Mouse (Mus musculus): Measurements from ENCODE around the gene Ankrd12. TPM values are rescaled to one million over a fixed set of nuclear protein-coding genes. Genes with fewer than 3 reads are reported as not detected.
A peak's percentile ranks its signal among the peaks of the same experiment; 100 is the strongest.

The Ankrd12 gene
- total RNA-seq (2014; fragmentation: Nextera tagmentation): 59.2 and 67.7 TPM in 2 replicates
- 61.0 and 74.8 TPM in 2 replicates for total RNA-seq (2017)
- polyA plus RNA-seq (2012): 5.5 and 5.9 TPM in 2 replicates

DNA sequence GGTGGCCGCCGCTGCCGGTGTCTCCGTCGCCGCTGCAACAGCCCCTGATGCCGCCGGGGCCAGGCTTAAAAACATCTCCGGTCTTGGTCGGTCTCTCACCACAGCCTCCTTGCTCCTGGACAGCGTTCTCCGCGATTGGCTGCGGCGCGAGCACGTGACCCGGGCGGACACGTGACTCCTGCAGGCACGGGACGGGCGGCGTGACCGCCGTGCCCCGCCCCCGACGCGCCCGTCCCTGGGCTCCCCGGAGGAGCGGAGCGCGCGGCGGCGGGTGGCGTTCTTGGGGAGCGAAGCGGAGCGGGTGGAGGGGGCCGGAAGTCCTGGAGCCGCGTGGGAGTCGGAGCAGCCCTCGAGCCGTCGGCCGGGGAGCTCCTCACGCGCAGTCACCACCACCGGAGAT, at the start of gene Ankrd12:
TSS of gene Ankrd12 (minus strand) at position 156 of the 400 bp plus-strand sequence.
- no peaks in the 10 kb centered on the region for H3K9me3 ChIP-seq (replicated peaks)
- H3K36me3 ChIP-seq (replicated peaks): peaks cover 43% of the 10 kb centered on the region
- TF ChIP-seq POLR2AphosphoS5 (IDR thresholded peaks at IDR 0.05; ENCODE audit: insufficient replicate concordance, low read depth, low read length) (no peak), GATA2 (IDR thresholded peaks at IDR 0.05; ENCODE audit: borderline replicate concordance, low read depth, low read length) (no peak), GATA1 (IDR thresholded peaks at IDR 0.05; ENCODE audit: borderline replicate concordance, low read length) (no peak), CTCF (IDR thresholded peaks at IDR 0.05; ENCODE audit: low read depth, low read length) (no peak), TAL1 (conservative IDR thresholded peaks at IDR 0.05; ENCODE audit: low read depth, low read length) (no peak)
- no peaks in the 10 kb centered on the region for H3K27me3 ChIP-seq (ENCODE audit: insufficient read depth, low read length)
- peak; percentile 77 for ATAC-seq (ENCODE audit: extremely low read depth, insufficient number of reproducible peaks, low FRiP score, poor library complexity, severe bottlenecking)
- peaks cover 36% of the 10 kb centered on the region for H3K4me1 ChIP-seq (ENCODE audit: insufficient read depth, low read depth, low read length)
- peak; percentile 96 for DNase-seq (ENCODE audit: low spot score)
- H3K4me3 ChIP-seq (ENCODE audit: low read depth, low read length): peak within 1 kb of the TSS; percentile 98

DNA sequence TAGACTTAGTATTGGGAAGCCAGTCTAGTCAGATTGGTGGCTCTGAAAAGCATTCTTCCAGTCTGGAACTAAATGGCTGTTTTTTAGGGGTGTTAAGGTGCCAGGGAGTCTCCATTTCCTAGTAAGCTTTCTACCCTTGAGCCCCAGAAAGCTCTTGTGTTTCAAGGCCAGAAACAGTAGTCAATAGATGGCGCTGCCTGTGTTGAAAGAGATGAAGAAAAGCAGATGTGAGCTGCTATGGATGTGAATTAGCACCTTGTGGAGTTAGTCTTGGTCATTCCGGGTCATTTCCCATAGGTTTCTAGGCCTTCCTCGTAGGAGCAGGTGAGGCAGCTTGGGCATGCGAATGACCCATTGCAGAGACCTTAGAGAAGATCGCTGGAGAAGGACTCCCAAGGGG, 48.3 kb upstream of the Ankrd12 start:
- Histone ChIP-seq H3K4me3 (ENCODE audit: low read depth, low read length) (no peak overlapping the region), H3K9me3 (replicated peaks) (no peaks in the 10 kb centered on the region), H3K36me3 (replicated peaks) (peaks cover 60% of the 10 kb centered on the region), H3K4me1 (ENCODE audit: insufficient read depth, low read depth, low read length) (peaks cover 47% of the 10 kb centered on the region), H3K27me3 (ENCODE audit: insufficient read depth, low read length) (no peaks in the 10 kb centered on the region)
- DNase-seq (ENCODE audit: low spot score) (peak; percentile 36), ATAC-seq (ENCODE audit: extremely low read depth, insufficient number of reproducible peaks, low FRiP score, poor library complexity, severe bottlenecking) (peak; percentile 9; the same call in 1 of the 2 replicates)
- TF ChIP-seq POLR2AphosphoS5 (IDR thresholded peaks at IDR 0.05; ENCODE audit: insufficient replicate concordance, low read depth, low read length) (no peak), TAL1 (conservative IDR thresholded peaks at IDR 0.05; ENCODE audit: low read depth, low read length) (no peak), CTCF (IDR thresholded peaks at IDR 0.05; ENCODE audit: low read depth, low read length) (no peak), GATA2 (IDR thresholded peaks at IDR 0.05; ENCODE audit: borderline replicate concordance, low read depth, low read length) (no peak), GATA1 (IDR thresholded peaks at IDR 0.05; ENCODE audit: borderline replicate concordance, low read length) (no peak)

GRCm38 (mm10) chr17:66123816-66124610, 47.1 kb upstream of the Ankrd12 start:
- TF ChIP-seq POLR2AphosphoS5 (IDR thresholded peaks at IDR 0.05; ENCODE audit: insufficient replicate concordance, low read depth, low read length) (no peak), CTCF (IDR thresholded peaks at IDR 0.05; ENCODE audit: low read depth, low read length) (no peak), GATA2 (IDR thresholded peaks at IDR 0.05; ENCODE audit: borderline replicate concordance, low read depth, low read length) (no peak), TAL1 (conservative IDR thresholded peaks at IDR 0.05; ENCODE audit: low read depth, low read length) (no peak), GATA1 (IDR thresholded peaks at IDR 0.05; ENCODE audit: borderline replicate concordance, low read length) (no peak)
- peak overlapping the region; percentile 85 for H3K4me3 ChIP-seq (ENCODE audit: low read depth, low read length)
- no peak for DNase-seq (ENCODE audit: low spot score)
- peaks cover 59% of the 10 kb centered on the region for H3K36me3 ChIP-seq (replicated peaks)
- H3K27me3 ChIP-seq (ENCODE audit: insufficient read depth, low read length): no peaks in the 10 kb centered on the region
- ATAC-seq (ENCODE audit: extremely low read depth, insufficient number of reproducible peaks, low FRiP score, poor library complexity, severe bottlenecking): no peak; the same call in 1 of the 2 replicates
- peaks cover 47% of the 10 kb centered on the region for H3K4me1 ChIP-seq (ENCODE audit: insufficient read depth, low read depth, low read length)
- H3K9me3 ChIP-seq (replicated peaks): no peaks in the 10 kb centered on the region

DNA sequence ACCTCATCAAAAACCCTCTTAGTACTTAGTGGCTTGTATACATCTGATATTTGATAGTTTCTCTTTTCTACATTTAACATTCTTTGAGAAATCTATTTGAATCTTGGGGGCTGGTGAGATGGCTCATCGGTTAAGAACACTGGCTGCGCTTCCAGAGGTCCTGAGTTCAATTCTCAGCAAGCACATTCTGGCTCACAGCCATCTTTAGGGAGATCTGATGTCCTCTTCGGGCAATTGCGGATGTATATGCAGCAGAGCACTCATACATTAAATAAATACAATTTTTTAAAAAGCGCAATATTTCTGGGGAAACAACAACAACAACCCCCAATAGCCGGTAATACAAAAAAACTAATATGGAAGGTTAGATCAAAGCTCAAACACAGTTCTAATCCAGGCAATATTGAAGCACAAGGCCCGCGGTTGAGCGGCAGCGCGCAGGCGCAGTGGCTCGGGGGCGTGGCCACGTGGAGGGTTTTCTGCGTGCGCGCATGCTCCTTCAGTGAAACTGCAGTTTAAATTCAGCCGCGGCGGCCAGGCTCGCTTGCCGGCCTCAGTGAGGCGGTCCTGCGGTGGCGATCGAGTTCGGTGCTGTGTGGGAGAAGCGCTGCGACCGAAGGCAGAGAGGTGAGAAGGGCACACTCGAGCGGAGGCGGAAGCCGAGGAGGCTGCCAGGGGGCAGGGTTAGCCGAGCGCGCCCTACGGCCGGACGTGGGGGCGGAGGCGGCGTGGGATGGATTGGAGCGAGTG, 46.4 kb upstream of the Ankrd12 start, which contains the start of gene Ddx11:
TSS of gene Ddx11 (plus strand) at position 455 of the 750 bp plus-strand sequence.
- ATAC-seq (ENCODE audit: extremely low read depth, insufficient number of reproducible peaks, low FRiP score, poor library complexity, severe bottlenecking) (peak; percentile 77), DNase-seq (ENCODE audit: low spot score) (peak; percentile 85)
- peaks cover 46% of the 10 kb centered on the region for H3K4me1 ChIP-seq (ENCODE audit: insufficient read depth, low read depth, low read length)
- no peak for TF ChIP-seq GATA2 (IDR thresholded peaks at IDR 0.05; ENCODE audit: borderline replicate concordance, low read depth, low read length)
- TF ChIP-seq POLR2AphosphoS5 (IDR thresholded peaks at IDR 0.05; ENCODE audit: insufficient replicate concordance, low read depth, low read length): no peak
- no peak for TF ChIP-seq TAL1 (conservative IDR thresholded peaks at IDR 0.05; ENCODE audit: low read depth, low read length)
- TF ChIP-seq GATA1 (IDR thresholded peaks at IDR 0.05; ENCODE audit: borderline replicate concordance, low read length): no peak
- H3K9me3 ChIP-seq (replicated peaks): no peaks in the 10 kb centered on the region
- H3K27me3 ChIP-seq (ENCODE audit: insufficient read depth, low read length): no peaks in the 10 kb centered on the region
- H3K36me3 ChIP-seq (replicated peaks): peaks cover 60% of the 10 kb centered on the region
- peak within 1 kb of the TSS; percentile 85 for H3K4me3 ChIP-seq (ENCODE audit: low read depth, low read length)

DNA sequence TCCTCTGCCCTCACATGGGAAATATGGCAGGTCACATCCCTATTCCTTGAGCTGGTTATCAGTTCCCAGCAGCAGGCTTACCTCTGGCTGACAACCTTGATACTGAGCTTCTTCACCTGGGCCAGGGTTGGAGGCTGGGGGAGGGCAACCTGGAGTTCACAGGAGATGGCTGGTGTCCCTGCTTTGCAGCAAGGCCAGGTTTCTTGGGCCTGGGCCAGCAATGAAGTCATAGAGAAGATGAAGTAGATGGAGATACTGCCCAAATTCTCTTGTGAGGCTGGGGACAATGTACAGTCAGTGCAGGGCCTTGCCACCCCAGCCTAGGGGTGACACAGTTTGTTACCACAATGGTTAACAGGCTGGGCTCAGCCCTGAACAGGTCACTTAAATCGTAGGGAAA, 43.8 kb upstream of the Ankrd12 start:
- Histone ChIP-seq H3K27me3 (ENCODE audit: insufficient read depth, low read length) (no peaks in the 10 kb centered on the region), H3K4me1 (ENCODE audit: insufficient read depth, low read depth, low read length) (peaks cover 31% of the 10 kb centered on the region), H3K36me3 (replicated peaks) (peaks cover 63% of the 10 kb centered on the region), H3K4me3 (ENCODE audit: low read depth, low read length) (no peak overlapping the region), H3K9me3 (replicated peaks) (no peaks in the 10 kb centered on the region)
- TF ChIP-seq POLR2AphosphoS5 (IDR thresholded peaks at IDR 0.05; ENCODE audit: insufficient replicate concordance, low read depth, low read length): no peak
- TF ChIP-seq CTCF (IDR thresholded peaks at IDR 0.05; ENCODE audit: low read depth, low read length): no peak
- no peak for TF ChIP-seq GATA2 (IDR thresholded peaks at IDR 0.05; ENCODE audit: borderline replicate concordance, low read depth, low read length)
- TF ChIP-seq TAL1 (conservative IDR thresholded peaks at IDR 0.05; ENCODE audit: low read depth, low read length): no peak
- TF ChIP-seq GATA1 (IDR thresholded peaks at IDR 0.05; ENCODE audit: borderline replicate concordance, low read length): no peak
- ATAC-seq (ENCODE audit: extremely low read depth, insufficient number of reproducible peaks, low FRiP score, poor library complexity, severe bottlenecking) (no peak), DNase-seq (ENCODE audit: low spot score) (no peak)

- H3K27me3 ChIP-seq (ENCODE audit: insufficient read depth, low read length): no peaks in the 10 kb centered on the region
- H3K4me1 ChIP-seq (ENCODE audit: insufficient read depth, low read depth, low read length): peaks cover 21% of the 10 kb centered on the region
- H3K4me3 ChIP-seq (ENCODE audit: low read depth, low read length): no peak overlapping the region
- ATAC-seq (ENCODE audit: extremely low read depth, insufficient number of reproducible peaks, low FRiP score, poor library complexity, severe bottlenecking) (no peak), DNase-seq (ENCODE audit: low spot score) (no peak)
- peaks cover 73% of the 10 kb centered on the region for H3K36me3 ChIP-seq (replicated peaks)
- TF ChIP-seq GATA1 (IDR thresholded peaks at IDR 0.05; ENCODE audit: borderline replicate concordance, low read length) (no peak), TAL1 (conservative IDR thresholded peaks at IDR 0.05; ENCODE audit: low read depth, low read length) (no peak), CTCF (IDR thresholded peaks at IDR 0.05; ENCODE audit: low read depth, low read length) (no peak), POLR2AphosphoS5 (IDR thresholded peaks at IDR 0.05; ENCODE audit: insufficient replicate concordance, low read depth, low read length) (no peak), GATA2 (IDR thresholded peaks at IDR 0.05; ENCODE audit: borderline replicate concordance, low read depth, low read length) (no peak)
- no peaks in the 10 kb centered on the region for H3K9me3 ChIP-seq (replicated peaks)
These were observed 42.1 kb upstream of the Ankrd12 start for GRCm38 (mm10) chr17:66118991-66119390.

Data from G1E (cell line).